Mouse (Mus musculus): ENCODE measurements at regions not wholly inside any gene's neighbourhood (a gene's known extent, or its start where the extent isn't known, plus 50 kb on each side); places are given as distances from the start of the nearest gene placed in this dataset.

DNA sequence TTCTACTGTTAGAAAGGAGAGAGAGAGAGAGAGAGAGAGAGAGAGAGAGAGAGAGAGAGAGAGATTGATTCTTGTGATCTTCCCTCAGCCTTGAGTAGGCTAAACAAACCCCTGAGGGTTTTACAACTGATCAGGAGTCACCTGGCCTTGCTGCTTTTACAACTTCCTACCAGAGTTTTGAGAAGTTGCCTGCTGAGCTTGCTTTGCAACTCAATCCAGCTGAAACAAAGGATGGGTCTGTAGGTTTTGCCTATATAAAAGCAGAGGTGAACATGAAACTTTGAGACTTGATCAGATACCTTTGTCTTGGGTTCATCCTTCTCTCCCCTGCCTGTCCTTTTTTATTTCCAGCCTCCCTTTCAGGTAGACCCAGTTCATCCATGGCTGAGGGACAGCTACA is 631.0 kb downstream of the Brinp3 start:
- TF ChIP-seq EP300 (IDR thresholded peaks at IDR 0.05; ENCODE audit: low read depth in 1 of 2, low read length in 2 of 2) (no peak), TBP (IDR thresholded peaks at IDR 0.05; ENCODE audit: low read depth, low read length) (no peak), USF2 (IDR thresholded peaks at IDR 0.05; ENCODE audit: borderline replicate concordance in 1 of 2, insufficient read depth in 1 of 2, low read depth in 1 of 2, low read length in 2 of 2) (no peak), POLR2A (IDR thresholded peaks at IDR 0.05; ENCODE audit: control insufficient read depth in 1 of 2, insufficient read depth in 1 of 2, low read depth in 1 of 2, low read length in 2 of 2, poor library complexity in 1 of 2) (no peak), CTCF (IDR thresholded peaks at IDR 0.05 in 2 of 3, conservative IDR thresholded peaks at IDR 0.05 in 1 of 3; ENCODE audit: control insufficient read depth in 1 of 3, insufficient read depth in 1 of 3, low read depth in 2 of 3, low read length in 3 of 3, poor library complexity in 1 of 3, severe bottlenecking in 1 of 3) (no peak)

All from MEL (cell line).